Mouse (Mus musculus) forebrain, embryonic 11.5 days (tissue): ENCODE results near the gene Cdc37. TPM values are rescaled to one million over a fixed set of nuclear protein-coding genes. Genes with fewer than 3 reads are reported as not detected.
"Not testable (repeated sequence)": the region's sequence is repeated elsewhere in the genome, so short reads cannot be mapped to it uniquely, and the experiment has no call there.

ENCODE experiments used
- ATAC-seq: fragments of 200-750 bp; cut with Nextera tagmentation; replicated peaks from 2 replicates; pipeline ENCODE4 v1.8.0; 2017; ENCODE audit warnings: moderate TSS enrichment; ENCODE audit not compliant: low FRiP score
- DNase-seq: peaks from one replicate; pipeline ENCODE4 v3.0.0-alpha.2; 2017; ENCODE audit warnings: low spot score
- H3K27ac ChIP-seq: fragments of 300-500 bp; sonication (generic); 2 replicates; pipeline ENCODE4 v1.5.1; 2014; ENCODE audit warnings: low read depth, low read length
- H3K27me3 ChIP-seq: fragments of 300-500 bp; sonication (generic); 2 replicates; pipeline ENCODE4 v1.6.1; 2014; ENCODE audit warnings: mild to moderate bottlenecking, low read length, mixed read lengths; ENCODE audit not compliant: control insufficient read depth, insufficient read depth
- H3K36me3 ChIP-seq: fragments of 300-500 bp; sonication (generic); 2 replicates; pipeline ENCODE4 v1.6.1; 2014; ENCODE audit warnings: mild to moderate bottlenecking, low read length, moderate library complexity, mixed read lengths; ENCODE audit not compliant: control insufficient read depth, insufficient read depth
- H3K4me1 ChIP-seq: fragments of 300-500 bp; sonication (generic); replicated peaks from 2 replicates; pipeline ENCODE4 v1.6.1; 2014; ENCODE audit warnings: low read length, mixed read lengths; ENCODE audit not compliant: control insufficient read depth, insufficient read depth
- H3K4me2 ChIP-seq: fragments of 300-500 bp; sonication (generic); 2 replicates; pipeline ENCODE4 v1.6.1; 2014; ENCODE audit warnings: low read depth, mild to moderate bottlenecking, low read length, moderate library complexity, mixed read lengths; ENCODE audit not compliant: severe bottlenecking
- H3K4me3 ChIP-seq: fragments of 300-500 bp; sonication (generic); 2 replicates; pipeline ENCODE4 v1.5.1; 2014; ENCODE audit warnings: low read depth, low read length
- H3K9ac ChIP-seq: fragments of 300-500 bp; sonication (generic); 2 replicates; pipeline ENCODE4 v1.6.1; 2014; ENCODE audit warnings: low read length
- H3K9me3 ChIP-seq: fragments of 300-500 bp; sonication (generic); 2 replicates; pipeline ENCODE4 v1.6.1; 2016; ENCODE audit warnings: low read length, mixed read lengths; ENCODE audit not compliant: control insufficient read depth
- WGBS: fragments of 180-500 bp; shearing (Covaris S2); extraction: QIAGEN DNeasy Blood & Tissue Kit; methylation state at CpG from one replicate; pipeline ENCODE4 v1.1.7; 2014; 5-methylcytosine and 5-hydroxymethylcytosine counted together
- polyA plus RNA-seq: library from polyadenylated mRNA; unstranded; fragments of >200 nt; fragmentation: Nextera tagmentation; extraction: Ambion mirVana; gene quantifications from 2 replicates; pipeline ENCODE4 v1.2.1, GENCODE M21; 2014

The Cdc37 gene
- polyA plus RNA-seq: 300 and 308 TPM in 2 replicates

DNA sequence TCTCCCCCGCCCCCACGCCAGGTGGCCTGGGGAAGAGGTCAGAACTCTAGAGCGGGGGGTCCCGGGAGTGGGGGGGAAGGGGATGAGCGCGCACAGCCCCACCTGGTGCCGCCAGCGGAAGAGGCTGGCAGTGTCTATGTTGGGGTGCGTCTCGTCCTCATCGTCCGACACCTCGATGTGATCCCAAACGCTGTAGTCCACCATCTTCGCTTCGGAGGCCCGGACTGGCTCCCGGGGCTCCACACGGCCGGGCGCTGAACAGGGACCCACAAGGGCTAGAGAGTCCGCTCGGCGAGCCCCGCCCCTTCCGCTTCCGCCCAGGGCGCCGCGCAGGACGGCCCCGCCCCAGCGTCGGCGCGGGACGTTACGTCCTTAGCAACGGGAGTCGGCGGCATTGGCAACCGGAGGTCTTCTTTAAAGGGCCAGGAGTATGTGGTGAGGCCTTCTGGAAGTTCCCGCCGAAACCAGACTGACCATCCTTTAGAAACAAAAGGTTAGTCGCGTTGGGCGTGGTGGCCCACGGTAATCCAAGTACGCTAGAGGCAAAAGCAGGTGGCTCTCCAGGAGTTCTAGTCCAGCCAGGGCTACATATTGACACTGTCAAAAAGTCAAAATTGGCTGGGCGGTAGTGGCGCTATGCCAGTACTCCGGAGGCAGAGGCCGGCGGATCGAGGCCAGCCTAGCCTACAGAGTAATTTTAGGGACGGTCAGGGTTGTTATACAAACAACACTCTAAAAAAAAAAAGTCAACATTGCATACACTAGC, at the start of gene Cdc37:
Cdc37 (minus strand) TSS at position 329 of the 766 bp plus-strand sequence.
- H3K9me3 ChIP-seq: no peaks in the 10 kb centered on the region
- H3K36me3 ChIP-seq: no peaks in the 10 kb centered on the region; the same call in 1 of the 2 replicates
- no peaks in the 10 kb centered on the region for H3K27me3 ChIP-seq
- 4% methylated on average over 56 of the region's 56 CpGs for WGBS
- H3K4me1 ChIP-seq: peaks cover 17% of the 10 kb centered on the region; the same call in 1 of the 2 replicates
- peak within 1 kb of the TSS; percentile 85 for H3K4me3 ChIP-seq
- peak within 1 kb of the TSS; percentile 67 for H3K4me2 ChIP-seq
- H3K27ac ChIP-seq: peak within 1 kb of the TSS; percentile 39; the same call in 1 of the 2 replicates
- peak within 1 kb of the TSS; percentile 90 for H3K9ac ChIP-seq
- DNase-seq (peak; percentile 97), ATAC-seq (peak; percentile 96)

DNA sequence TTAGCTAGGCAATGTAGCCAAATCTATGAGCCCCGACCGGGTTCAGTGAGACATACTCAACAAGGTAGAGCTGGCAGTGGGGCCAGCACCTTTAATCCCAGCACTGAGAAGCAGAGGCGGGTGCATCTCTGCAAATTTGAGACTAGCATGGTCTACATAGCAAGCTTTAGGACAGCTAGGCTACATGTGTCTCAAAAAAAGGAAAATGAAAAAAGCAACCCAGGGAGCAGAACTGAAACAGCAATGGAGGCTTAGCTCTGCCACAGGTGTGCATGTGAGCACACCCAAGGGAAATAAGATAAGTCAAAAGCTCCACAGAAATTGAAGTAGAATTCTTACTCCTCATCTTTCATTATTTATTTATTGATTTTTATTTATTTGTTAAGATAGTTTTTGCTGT, 49.2 kb upstream of the Cdc37 start:
- WGBS: 78% methylated on average over 3 of the region's 3 CpGs
- ATAC-seq: no peak

DNA sequence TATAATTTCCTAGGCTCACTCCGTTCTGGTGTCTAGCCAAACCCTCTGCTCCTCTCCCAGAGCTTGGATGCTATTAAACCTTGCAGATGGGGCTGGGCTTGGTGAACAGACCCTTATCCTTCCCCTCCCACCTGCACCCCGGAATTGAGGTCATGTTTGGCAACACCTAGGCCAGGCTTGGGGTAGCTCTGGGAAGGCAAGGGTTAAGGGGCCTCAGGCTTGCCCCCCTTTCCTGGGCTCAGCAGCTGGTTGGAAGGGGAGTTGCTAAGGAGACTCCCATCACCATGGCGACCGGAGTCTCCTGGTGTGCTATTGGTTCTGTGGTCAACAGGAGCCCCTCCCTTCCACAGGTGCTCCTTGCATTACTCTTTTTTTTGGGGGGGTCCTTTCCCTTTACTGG, 48.2 kb upstream of the Cdc37 start:
- no peaks in the 10 kb centered on the region for H3K36me3 ChIP-seq
- H3K4me1 ChIP-seq: peaks cover 22% of the 10 kb centered on the region; the same call in 1 of the 2 replicates
- peak overlapping the region; percentile 32; the same call in 1 of the 2 replicates for H3K4me3 ChIP-seq
- ATAC-seq (peak; percentile 80), DNase-seq (peak; percentile 83)
- no peak overlapping the region for H3K9ac ChIP-seq
- WGBS: 9% methylated on average over 4 of the region's 4 CpGs
- peak overlapping the region; percentile 47; the same call in 1 of the 2 replicates for H3K4me2 ChIP-seq
- no peaks in the 10 kb centered on the region for H3K9me3 ChIP-seq
- H3K27ac ChIP-seq: no peak overlapping the region
- no peaks in the 10 kb centered on the region for H3K27me3 ChIP-seq

More for the DNA sequence above, 49.2 kb upstream of the Cdc37 start:
- no peak for DNase-seq
- no peak overlapping the region for H3K9ac ChIP-seq
- H3K4me2 ChIP-seq: no peak overlapping the region
- no peaks in the 10 kb centered on the region for H3K9me3 ChIP-seq
- peaks cover 22% of the 10 kb centered on the region; the same call in 1 of the 2 replicates for H3K4me1 ChIP-seq
- no peak overlapping the region for H3K4me3 ChIP-seq
- no peaks in the 10 kb centered on the region for H3K27me3 ChIP-seq
- H3K36me3 ChIP-seq: no peaks in the 10 kb centered on the region
- no peak overlapping the region for H3K27ac ChIP-seq

DNA sequence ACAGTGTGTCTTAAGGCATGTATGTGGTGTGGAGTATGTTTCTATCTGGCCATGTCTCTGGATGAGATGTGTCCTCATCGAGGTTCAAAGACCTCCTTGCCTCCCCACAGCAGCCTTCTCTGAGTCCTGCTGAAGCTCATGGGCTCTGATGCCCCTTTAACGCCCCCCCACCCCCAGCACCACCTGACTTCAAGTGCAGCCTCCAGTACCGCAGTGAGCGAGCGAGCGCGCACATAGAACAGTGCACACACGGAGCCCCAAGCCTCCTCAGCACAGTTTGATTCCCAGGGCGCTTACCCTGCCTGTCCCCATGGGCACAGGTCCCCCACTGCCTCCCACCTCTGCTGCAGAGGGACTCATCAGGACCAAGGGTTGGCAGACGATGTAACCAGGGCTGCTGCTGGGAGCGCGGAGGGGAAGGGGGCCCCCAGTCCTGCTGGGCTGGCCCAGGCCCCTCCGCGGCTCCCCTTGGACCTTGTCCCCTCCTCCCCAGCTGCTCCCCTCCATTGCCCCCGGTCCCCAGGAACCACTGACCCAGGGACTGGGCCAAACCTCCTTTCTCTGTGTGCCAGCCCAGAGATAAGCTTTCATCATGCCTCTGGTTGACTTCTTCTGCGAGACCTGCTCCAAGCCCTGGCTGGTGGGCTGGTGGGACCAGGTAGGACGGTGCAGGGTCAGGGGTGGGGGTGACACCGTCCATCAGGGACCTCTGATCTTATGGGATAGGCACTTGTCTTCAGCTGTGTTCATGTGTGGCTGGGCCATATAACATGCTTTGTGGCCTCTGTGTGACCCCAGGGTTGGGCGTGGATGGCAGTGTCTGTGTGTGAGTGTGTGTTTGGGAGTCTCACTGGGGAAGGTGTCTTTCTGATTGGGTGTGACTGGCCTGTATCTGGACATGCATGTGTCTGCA, 47.0 kb upstream of the Cdc37 start:
- no peak overlapping the region for H3K27ac ChIP-seq
- H3K4me3 ChIP-seq: peak overlapping the region; percentile 32
- H3K27me3 ChIP-seq: no peaks in the 10 kb centered on the region
- DNase-seq (no peak), ATAC-seq (peak; percentile 34)
- peak overlapping the region; percentile 57 for H3K9ac ChIP-seq
- 25% methylated on average over 19 of the region's 19 CpGs for WGBS
- peaks cover 22% of the 10 kb centered on the region; the same call in 1 of the 2 replicates for H3K4me1 ChIP-seq
- H3K9me3 ChIP-seq: no peaks in the 10 kb centered on the region
- H3K36me3 ChIP-seq: no peaks in the 10 kb centered on the region
- peak overlapping the region; percentile 47 for H3K4me2 ChIP-seq

DNA sequence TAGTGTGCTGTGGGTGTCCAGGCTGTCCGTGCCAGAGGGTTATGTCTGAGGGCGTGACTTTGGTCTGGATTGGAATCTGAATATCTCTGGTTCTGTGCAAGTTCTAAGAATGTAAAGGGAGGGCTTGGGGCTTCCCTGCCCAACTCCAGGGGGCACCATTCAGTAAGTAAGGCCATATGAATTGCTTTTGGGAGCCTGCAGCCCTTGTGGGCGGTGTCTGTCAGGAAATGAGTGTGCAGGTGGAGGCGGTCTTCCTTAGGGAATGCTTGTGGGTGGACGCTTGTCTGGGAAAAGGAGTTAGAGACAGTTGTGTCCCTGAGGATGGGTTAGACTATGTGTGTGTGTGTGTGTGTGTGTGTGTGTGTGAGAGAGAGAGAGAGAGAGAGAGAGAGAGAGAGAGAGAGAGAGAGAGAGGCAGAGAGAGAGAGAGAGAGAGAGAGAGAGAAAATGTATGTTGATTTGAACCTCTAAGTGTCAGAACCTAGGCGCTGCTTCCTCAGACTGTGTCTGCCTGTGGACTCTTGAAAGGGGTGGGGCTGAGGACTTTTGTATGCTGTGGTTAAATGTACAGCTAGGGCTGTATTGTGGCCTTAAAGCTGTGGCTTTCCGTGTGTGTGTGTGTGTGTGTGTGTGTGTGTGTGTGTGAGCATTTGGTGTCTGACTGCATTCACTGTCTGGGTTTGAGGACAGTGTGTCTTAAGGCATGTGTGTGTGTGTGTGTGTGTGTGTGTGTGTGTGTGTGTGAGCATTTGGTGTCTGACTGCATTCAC, 46.1 kb upstream of the Cdc37 start:
- DNase-seq, H3K9ac ChIP-seq, H3K36me3 ChIP-seq, H3K4me2 ChIP-seq, H3K9me3 ChIP-seq, H3K27ac ChIP-seq, ATAC-seq, H3K4me3 ChIP-seq, H3K27me3 ChIP-seq: not testable (repeated sequence)
- 57% methylated on average over 7 of the region's 7 CpGs for WGBS
- peaks cover 22% of the 10 kb centered on the region; the same call in 1 of the 2 replicates for H3K4me1 ChIP-seq

DNA sequence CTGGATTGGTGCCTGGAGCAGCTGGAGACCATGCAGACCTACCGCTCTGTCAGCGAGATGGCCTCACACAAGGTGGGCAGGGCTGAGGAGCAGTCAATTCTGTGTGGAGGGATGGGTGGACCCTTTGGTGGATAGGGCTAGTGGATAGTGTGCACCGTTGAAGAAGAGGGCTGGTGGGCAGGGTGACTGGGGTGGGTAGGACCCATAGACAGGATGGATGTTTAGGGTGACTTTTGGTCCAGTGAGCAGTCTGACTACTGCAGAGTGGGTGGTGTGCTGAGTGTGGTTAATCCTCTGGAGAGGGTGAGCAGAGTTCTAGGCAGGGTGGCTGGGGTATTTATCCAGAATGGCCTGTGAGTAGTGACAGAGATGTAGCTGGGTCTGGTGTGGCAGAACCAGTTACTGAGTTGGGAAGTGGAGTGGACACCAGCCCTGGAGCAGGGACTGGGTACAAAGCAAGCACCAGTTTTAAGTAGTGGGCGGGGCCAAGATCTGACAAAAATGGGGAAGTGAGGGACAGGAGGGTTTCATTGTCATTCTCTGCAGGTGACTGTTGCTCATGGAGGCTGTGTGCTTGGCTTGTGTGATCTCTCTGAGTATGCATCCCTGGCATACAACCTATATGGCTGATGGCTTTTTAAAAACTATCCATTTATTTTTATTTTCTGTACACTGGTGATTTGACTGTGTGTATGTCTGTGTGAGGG, 45.2 kb upstream of the Cdc37 start:
- no peak overlapping the region for H3K4me2 ChIP-seq
- H3K9me3 ChIP-seq: no peaks in the 10 kb centered on the region
- ATAC-seq (no peak), DNase-seq (no peak)
- H3K9ac ChIP-seq: no peak overlapping the region
- H3K4me3 ChIP-seq: no peak overlapping the region
- 78% methylated on average over 4 of the region's 4 CpGs for WGBS
- no peak overlapping the region for H3K27ac ChIP-seq
- H3K4me1 ChIP-seq: peaks cover 22% of the 10 kb centered on the region; the same call in 1 of the 2 replicates
- H3K36me3 ChIP-seq: no peaks in the 10 kb centered on the region
- no peaks in the 10 kb centered on the region for H3K27me3 ChIP-seq

DNA sequence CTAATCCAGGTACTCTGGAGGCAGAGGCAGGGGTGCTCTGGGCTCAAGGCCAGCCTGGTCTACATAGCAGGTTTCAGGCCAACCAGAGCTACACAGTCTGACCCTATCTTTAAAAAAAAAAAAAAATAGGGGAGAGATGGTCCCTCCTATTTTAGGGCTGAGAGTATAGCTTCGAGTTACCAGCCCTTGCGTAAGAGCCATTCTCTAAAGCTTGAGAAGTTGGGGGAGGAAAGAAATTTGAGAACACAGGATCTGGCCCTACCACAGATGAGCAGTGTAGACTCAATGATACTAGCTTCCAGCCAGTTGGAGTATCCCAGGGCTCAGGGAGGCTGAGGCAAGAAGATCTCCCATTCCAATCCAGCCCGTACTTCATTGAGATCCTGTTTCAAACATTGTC, 44.0 kb upstream of the Cdc37 start:
- H3K4me3 ChIP-seq: no peak overlapping the region
- no peak overlapping the region for H3K9ac ChIP-seq
- H3K4me1 ChIP-seq: peaks cover 22% of the 10 kb centered on the region; the same call in 1 of the 2 replicates
- no peak overlapping the region for H3K4me2 ChIP-seq
- H3K27ac ChIP-seq: no peak overlapping the region
- H3K36me3 ChIP-seq: no peaks in the 10 kb centered on the region
- WGBS: 82% methylated on average over 3 of the region's 3 CpGs
- ATAC-seq (no peak), DNase-seq (no peak)
- H3K27me3 ChIP-seq: no peaks in the 10 kb centered on the region
- H3K9me3 ChIP-seq: no peaks in the 10 kb centered on the region
